Mouse (Mus musculus) brown adipose tissue, adult 24 weeks (tissue): Measurements from ENCODE around the gene Gdf2. TPM values are rescaled to one million over a fixed set of nuclear protein-coding genes. Genes with fewer than 3 reads are reported as not detected.

Experiments used
- H3K27ac ChIP-seq: fragments of 200-500 bp; replicated peaks from 2 replicates; pipeline ENCODE4 v1.5.1; 2012; ENCODE audit warnings: low read depth, mild to moderate bottlenecking, low read length
- H3K4me1 ChIP-seq: fragments of 200-500 bp; 2 replicates; pipeline ENCODE4 v1.6.1; 2012; ENCODE audit warnings: low read length, mixed read lengths; ENCODE audit not compliant: control insufficient read depth, insufficient read depth, insufficient read length
- H3K4me3 ChIP-seq: fragments of 200-500 bp; 2 replicates; pipeline ENCODE4 v1.5.1; 2012; ENCODE audit warnings: low read depth, mild to moderate bottlenecking, low read length, moderate library complexity; ENCODE audit not compliant: insufficient read depth
- polyA plus RNA-seq: library from polyadenylated mRNA; stranded (reverse); fragments of >200 nt; gene quantifications from 2 replicates; pipeline ENCODE4 v1.2.4, GENCODE M21; 2012; ENCODE audit not compliant: missing spikeins, insufficient read depth, insufficient read length

The Gdf2 gene
- polyA plus RNA-seq, 1 experiment = not detected

GRCm38 (mm10) chr14:33991971-33992370, 51.1 kb downstream of the Gdf2 start:
- no peak overlapping the region for H3K27ac ChIP-seq
- no peaks in the 10 kb centered on the region for H3K4me1 ChIP-seq
- H3K4me3 ChIP-seq = no peak overlapping the region

- H3K4me1 ChIP-seq = no peaks in the 10 kb centered on the region
- no peak overlapping the region for H3K4me3 ChIP-seq
- no peak overlapping the region for H3K27ac ChIP-seq
These were observed 52.2 kb downstream of the Gdf2 start for GRCm38 (mm10) chr14:33993051-33993450.

- H3K27ac ChIP-seq = no peak overlapping the region
- H3K4me3 ChIP-seq = no peak overlapping the region
- H3K4me1 ChIP-seq = no peaks in the 10 kb centered on the region
These were observed 52.9 kb downstream of the Gdf2 start for GRCm38 (mm10) chr14:33993521-33994289.

Other genes with a start within 250 kb of the Gdf2 start
- 1.2 and 1.7 TPM in 2 replicates for gene Gdf10, start 17.5 kb upstream of the Gdf2 start, polyA plus RNA-seq
- gene Rbp3, start 13.0 kb downstream of the Gdf2 start, polyA plus RNA-seq = not detected in 2 replicates
- not detected in 2 replicates for gene Zfp488, start 37.7 kb downstream of the Gdf2 start, polyA plus RNA-seq
- gene Gm30083, start 74.1 kb downstream of the Gdf2 start, polyA plus RNA-seq = not detected in 2 replicates
- gene Gm5460, start 75.7 kb downstream of the Gdf2 start, polyA plus RNA-seq = not detected in 2 replicates
- gene Antxrl, start 111.7 kb downstream of the Gdf2 start, polyA plus RNA-seq = not detected in 2 replicates
- 2.2 and 4.6 TPM in 2 replicates for gene Anxa8, start 144.9 kb downstream of the Gdf2 start, polyA plus RNA-seq
- gene A630023A22Rik, start 161.7 kb downstream of the Gdf2 start, polyA plus RNA-seq = not detected in 2 replicates
- gene Npy4r, start 211.4 kb downstream of the Gdf2 start, polyA plus RNA-seq = not detected in 2 replicates